Mouse (Mus musculus): ENCODE data around the gene Pigw.

Pigw gene

GRCm38 (mm10) chr11:84879772-84880464 lies at the start of gene Pigw, which contains the start of gene Myo19:
Pigw (minus strand) TSS chr11:84880285.
Myo19 (plus strand) TSS chr11:84880148.
- DNase-seq (ENCODE audit: low read depth, low spot score), result peak; percentile 83

- DNase-seq (ENCODE audit: low read depth, low spot score), result no peak
Observed at GRCm38 (mm10) chr11:84920981-84921380, 40.9 kb upstream of the Pigw start.

- no peak for DNase-seq (ENCODE audit: low read depth, low spot score)
Observed at GRCm38 (mm10) chr11:84919951-84920350, 39.9 kb upstream of the Pigw start.

GRCm38 (mm10) chr11:84919276-84919675 lies 39.2 kb upstream of the Pigw start:
- peak; percentile 81 for DNase-seq (ENCODE audit: low read depth, low spot score)

- peak; percentile 80 for DNase-seq (ENCODE audit: low read depth, low spot score)
Observed at GRCm38 (mm10) chr11:84918425-84918824, 38.3 kb upstream of the Pigw start.

GRCm38 (mm10) chr11:84916703-84917300 lies 36.7 kb upstream of the Pigw start:
- no peak for DNase-seq (ENCODE audit: low read depth, low spot score)

GRCm38 (mm10) chr11:84916053-84916702 lies 36.1 kb upstream of the Pigw start, which contains the start of gene Znhit3:
Znhit3 (minus strand) TSS chr11:84916366.
- peak; percentile 96 for DNase-seq (ENCODE audit: low read depth, low spot score)

GRCm38 (mm10) chr11:84914673-84915072 lies 34.6 kb upstream of the Pigw start:
- DNase-seq (ENCODE audit: low read depth, low spot score), result peak; percentile 83

- no peak for DNase-seq (ENCODE audit: low read depth, low spot score)
Observed at GRCm38 (mm10) chr11:84910411-84910810, 30.3 kb upstream of the Pigw start.

- DNase-seq (ENCODE audit: low read depth, low spot score), result no peak
Observed at GRCm38 (mm10) chr11:84908480-84908879, 28.4 kb upstream of the Pigw start.

- DNase-seq (ENCODE audit: low read depth, low spot score), result no peak
Observed at GRCm38 (mm10) chr11:84907081-84907480, 27.0 kb upstream of the Pigw start.

- DNase-seq (ENCODE audit: low read depth, low spot score), result no peak
Observed at GRCm38 (mm10) chr11:84904597-84905144, 24.6 kb upstream of the Pigw start.

GRCm38 (mm10) chr11:84893113-84893512 lies 13.0 kb upstream of the Pigw start:
- no peak for DNase-seq (ENCODE audit: low read depth, low spot score)

GRCm38 (mm10) chr11:84891705-84892104 lies 11.6 kb upstream of the Pigw start:
- DNase-seq (ENCODE audit: low read depth, low spot score), result no peak

- no peak for DNase-seq (ENCODE audit: low read depth, low spot score)
Observed at GRCm38 (mm10) chr11:84889492-84889891, 9.4 kb upstream of the Pigw start.

GRCm38 (mm10) chr11:84888025-84888424 lies 7.9 kb upstream of the Pigw start:
- DNase-seq (ENCODE audit: low read depth, low spot score), result no peak

- DNase-seq (ENCODE audit: low read depth, low spot score), result no peak
Observed at GRCm38 (mm10) chr11:84886767-84887511, 6.9 kb upstream of the Pigw start.

GRCm38 (mm10) chr11:84886236-84886635 lies 6.2 kb upstream of the Pigw start:
- DNase-seq (ENCODE audit: low read depth, low spot score), result no peak

GRCm38 (mm10) chr11:84885238-84885637 lies 5.2 kb upstream of the Pigw start:
- DNase-seq (ENCODE audit: low read depth, low spot score), result no peak

GRCm38 (mm10) chr11:84882346-84882745 lies 2.3 kb upstream of the Pigw start:
- no peak for DNase-seq (ENCODE audit: low read depth, low spot score)

GRCm38 (mm10) chr11:84880971-84881370 lies 886 bp upstream of the Pigw start:
- DNase-seq (ENCODE audit: low read depth, low spot score), result peak; percentile 55

Measured in R1 (cell line).